Mouse (Mus musculus) right cerebral cortex, postnatal 36 days (tissue): ENCODE data around the gene Rasgef1b.

ENCODE experiments used
- DNase-seq, 2 experiments: peaks; one replicate each; pipeline ENCODE4 v3.0.0; 2022; ENCODE audit warnings: low spot score in 2 of 2, mixed read lengths in 1 of 2

Rasgef1b gene

DNA sequence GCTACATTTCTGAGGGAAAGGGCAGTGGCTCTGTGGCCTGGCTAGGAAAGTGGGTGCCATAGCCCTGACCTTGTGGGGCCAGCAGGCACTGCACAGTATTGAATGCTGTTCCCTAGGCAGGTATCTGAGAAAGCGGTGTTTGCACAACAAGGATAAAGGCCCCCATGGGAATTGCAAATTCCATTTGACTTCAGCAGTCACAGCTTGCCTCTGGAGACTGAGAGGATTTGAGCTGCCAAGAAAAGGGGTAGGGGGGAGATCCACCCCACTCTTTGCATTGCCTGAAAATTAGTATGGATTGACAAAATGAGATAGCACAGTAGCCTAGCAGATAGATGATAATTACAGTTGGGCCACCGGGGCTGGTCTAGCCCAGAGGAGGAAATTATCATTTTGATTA lies 326.1 kb downstream of the Rasgef1b start:
- DNase-seq: no peak

DNA sequence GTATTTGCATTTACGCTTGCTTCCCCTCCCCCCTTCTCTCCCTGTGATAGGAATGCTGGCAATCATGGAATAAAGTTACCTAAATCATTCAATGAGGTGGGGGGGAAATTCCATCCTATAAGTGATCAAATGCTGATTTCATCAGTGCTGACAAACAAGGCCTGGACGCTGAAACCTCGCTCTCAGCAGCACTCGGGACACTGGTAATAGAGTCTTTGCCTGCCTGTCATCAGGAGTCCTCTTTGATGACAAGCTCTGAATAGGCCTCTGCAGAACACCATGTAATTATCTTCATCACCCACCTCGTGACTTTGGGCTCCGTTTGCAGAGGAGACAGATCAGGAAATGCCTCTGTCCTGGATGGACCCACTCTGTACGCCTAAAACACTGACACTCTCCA lies 326.6 kb downstream of the Rasgef1b start:
- no peak for DNase-seq

DNA sequence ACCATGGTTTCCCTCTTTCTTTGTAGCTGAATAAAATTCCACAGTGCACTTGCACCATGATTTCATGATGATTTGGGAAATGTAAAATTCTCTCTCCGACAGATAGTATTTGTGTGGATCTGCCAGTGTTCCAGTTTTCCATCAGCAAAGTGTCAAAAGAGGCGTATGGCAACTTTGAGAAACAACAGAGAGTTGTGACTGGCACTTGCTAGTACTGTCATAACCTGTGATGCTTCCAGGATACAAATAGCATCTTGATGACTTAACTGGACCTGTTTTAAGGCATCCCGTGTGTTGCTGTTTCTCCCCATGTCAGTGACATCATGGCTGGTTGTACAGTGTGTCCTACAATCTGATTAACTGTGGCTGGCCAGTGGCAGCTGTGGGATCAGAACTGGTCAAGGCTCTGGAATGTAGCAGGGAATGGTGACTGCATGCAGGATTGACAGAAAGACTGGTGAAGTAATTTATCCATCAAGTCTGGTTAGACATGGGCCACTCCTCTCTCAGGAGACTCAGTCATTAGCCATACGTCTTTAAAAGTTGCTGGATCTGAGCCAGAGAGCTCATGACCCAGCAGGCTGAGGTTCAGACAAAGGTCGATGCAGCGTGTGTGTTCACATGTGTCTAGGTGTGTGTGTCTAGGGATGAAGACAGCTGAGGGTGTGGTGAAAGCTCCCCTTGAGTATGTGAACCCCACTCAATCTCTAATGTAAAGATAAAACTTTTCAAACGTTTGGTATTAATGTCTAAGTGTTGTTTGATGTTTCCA lies 328.8 kb downstream of the Rasgef1b start:
- no peak for DNase-seq

DNA sequence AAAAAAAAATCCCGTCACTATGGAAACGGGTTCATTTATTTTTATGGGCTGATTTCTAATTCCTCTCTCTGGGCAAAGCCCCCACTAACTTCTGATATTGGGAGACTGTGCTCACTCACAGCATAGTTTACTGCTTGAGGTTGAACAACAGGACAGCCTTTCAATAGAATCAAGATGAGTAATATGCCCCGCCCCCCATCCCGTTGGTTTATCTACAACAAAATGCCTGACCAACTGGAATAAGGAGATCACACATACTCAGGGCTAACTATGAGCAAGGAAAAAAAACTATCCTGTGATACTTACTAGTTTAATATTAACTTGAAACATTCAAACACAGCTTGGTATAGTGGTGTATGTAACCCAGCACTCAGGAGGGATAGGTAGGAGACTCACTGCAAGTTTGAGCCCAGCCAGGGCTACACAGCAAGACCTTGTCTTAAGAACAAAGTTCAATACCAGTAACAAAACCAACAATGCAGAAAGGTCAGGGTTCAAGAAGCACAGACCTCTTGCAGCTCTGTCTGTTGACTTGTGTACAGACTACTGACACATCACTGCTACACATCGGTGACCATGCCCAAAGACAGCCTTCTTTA lies 330.3 kb downstream of the Rasgef1b start:
- no peak for DNase-seq

DNA sequence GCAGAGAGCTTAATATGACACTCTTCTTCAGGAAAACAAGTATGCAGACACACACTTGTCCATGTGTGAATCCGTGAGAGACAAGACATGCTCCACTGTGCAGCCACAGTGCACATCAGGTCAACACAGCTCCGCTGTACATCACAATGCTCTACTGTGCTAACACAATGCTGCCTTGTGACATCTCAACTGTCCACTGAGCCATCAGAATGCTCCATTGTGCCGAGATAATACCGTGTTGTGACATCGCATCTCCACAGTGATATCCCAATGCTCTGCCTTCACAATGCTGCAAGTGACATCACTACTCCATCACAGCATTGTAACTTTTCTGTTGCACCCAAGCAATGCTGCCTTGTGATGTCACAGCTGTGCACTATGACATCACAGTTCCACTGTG lies 334.3 kb downstream of the Rasgef1b start:
- DNase-seq: no peak

DNA sequence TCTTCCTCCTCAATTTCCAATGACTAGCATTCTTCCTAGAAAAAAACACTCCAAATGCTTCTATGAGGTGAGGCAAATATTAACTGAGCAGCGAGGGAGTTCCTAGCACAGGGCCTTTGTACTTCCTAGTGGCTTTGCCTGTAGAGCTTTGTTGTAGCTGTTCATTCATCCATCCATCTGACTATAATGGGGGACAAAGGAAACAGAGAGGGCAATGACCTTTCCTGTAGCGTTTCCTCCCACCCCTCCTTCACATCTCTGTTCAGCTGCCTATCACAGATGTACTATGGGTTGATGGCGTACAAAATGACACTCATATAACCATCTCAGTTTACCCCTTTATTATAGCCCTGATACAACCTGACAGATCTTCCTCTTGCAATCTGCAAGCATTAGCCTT lies 337.3 kb downstream of the Rasgef1b start:
- DNase-seq: no peak

DNA sequence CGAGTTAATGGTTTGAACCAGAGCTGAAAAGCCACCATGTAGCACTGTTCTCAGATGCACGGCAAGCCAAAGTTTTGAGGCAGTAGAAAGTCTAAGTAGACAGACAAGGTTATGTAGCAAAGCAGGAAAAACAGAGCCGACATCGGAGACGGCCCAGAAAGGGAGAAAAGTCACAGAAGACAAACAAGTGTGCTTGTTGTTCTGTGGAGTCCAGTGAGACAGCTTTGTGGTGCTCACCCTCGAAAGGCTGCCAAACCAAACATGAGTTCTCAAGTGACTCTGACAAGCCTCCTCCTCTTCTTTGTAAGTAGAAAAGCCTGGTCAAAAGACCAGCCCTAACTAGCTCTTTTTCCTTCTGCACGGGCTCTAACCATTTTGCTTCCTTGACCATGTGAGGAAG lies 338.1 kb downstream of the Rasgef1b start:
- no peak for DNase-seq

DNA sequence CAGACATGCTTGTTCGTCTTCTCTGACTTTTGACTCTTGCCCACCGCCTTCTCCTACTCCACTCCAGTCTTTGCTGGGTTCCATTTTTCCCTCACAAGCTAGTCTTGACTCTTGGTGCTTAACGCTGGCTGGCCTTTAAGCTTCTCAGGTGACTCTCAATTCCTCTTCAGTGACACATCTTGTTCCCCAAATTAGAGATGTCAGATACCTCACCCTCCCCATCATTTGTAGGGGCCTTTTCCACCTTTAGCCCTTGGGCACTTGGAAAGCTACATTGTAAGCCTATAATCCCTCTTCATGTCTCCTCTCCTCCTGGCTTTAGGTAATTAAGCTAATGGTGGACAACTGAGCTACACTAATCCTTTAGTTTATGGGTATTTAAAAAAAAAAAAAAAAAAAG lies 338.6 kb downstream of the Rasgef1b start:
- no peak for DNase-seq

DNA sequence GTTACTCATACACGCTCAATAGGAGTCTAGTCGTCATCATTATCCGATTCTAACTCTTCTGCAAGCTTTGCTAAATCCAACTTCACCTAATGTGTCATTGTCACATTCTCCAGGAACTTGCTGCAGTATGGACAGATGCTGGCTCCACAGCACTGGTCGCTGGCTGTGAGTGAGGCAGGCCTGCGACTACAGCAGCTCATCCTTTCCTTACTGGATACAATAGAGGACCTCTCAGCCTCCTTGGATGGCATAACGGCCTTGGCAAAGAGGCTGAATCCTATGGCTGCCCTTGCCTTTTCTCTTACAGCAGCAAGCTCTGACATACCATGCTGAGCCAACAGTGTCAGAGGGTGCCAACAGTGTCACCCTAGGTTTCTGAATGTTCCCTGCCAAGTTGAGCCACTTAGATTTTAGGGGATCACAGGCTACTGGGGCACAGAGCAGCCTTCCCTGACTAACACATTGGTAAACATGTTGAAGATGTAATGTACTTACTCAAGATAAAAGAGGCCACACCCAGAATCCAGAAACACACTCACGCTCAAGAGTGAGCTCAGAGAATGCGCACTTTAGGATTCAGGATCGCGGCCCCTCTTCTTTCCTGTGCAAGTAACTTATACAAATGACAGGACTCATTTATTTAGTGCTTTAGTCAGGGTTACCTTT lies 340.1 kb downstream of the Rasgef1b start:
- DNase-seq: no peak

DNA sequence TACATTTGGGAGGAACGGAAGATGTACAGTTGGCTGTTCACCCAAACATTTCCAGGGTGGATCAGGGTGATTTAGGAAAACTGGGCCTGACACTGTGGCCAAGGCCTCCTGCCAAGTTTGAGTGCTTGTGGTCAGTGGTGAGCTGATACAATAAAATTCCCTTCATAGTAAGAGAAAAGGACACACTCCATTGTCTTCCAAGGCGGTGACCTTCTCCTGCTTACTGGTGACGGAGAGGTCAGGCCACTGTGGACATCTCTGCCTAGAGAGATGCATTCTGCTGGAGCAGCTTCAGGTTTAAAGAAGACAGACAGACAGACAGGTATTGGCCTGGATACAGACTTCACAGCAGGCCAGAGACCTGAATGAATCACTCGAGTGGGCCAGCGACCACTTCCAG lies 340.7 kb downstream of the Rasgef1b start:
- DNase-seq: no peak

DNA sequence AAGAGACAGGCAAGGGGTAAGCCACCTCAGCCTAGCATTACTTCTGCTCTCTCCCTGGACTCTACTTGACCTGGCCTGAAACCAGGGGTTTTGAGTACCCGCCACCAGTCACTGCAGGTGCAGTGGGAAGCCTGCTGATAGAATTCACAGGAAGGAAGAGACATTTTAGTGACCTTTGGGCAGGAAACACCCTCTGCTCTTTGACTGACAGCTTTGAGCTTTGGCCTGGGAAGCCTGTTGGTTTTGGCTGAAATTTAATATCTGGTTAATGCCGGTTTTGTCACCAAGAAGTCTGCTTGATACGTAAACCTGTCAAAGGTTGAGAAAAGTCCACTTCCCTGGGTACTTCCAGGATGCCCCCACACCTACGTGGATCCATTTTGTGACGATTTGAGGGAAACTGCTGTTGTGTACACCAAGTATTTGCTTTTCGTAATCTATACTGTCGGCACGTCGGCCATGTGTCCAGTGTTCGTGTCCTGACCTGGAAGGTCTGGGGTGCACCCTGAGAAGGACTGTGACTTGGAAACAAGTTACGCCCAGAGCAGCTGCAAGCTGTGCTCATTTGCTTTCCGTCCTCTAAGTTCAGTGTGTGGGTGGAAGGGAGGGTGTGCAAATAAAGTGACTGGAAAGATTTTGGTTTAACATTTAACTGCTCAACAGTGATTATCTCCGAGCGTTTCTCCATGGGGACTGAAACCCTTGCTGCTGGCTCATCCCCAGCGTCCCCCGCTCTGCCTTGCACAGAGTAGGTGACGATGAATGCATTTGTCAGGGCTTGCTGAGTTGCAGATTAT lies 341.5 kb downstream of the Rasgef1b start:
- peak; percentile 69 to 73 for DNase-seq

DNA sequence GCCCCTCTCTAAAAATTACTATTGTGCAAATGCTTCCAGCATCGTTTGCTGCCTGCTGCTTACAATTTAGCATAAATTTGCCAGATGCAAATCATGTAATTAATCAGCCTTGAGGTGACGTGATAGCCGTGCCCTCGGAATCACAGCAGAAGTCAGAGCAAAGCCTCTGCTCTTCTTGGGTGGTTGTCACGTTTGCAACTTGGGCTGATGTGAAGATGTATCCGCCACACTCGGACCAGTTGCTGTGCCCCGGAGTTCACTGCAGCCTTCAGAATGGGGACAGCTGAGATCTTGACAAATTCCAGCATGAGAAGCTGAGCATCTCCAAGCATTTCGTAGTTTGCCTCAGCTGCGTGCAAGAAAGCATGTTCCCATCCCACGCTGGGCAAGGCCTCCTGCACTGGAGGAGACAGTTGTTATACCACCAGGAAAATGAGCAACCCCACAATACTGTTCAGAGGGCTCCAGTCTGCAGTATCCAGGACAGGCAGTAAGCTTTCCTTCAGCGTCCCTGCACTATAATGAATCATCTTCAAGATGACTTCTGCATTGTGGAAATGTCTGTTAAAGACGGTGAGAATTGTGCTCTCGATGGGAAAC lies 342.5 kb downstream of the Rasgef1b start:
- no peak for DNase-seq

DNA sequence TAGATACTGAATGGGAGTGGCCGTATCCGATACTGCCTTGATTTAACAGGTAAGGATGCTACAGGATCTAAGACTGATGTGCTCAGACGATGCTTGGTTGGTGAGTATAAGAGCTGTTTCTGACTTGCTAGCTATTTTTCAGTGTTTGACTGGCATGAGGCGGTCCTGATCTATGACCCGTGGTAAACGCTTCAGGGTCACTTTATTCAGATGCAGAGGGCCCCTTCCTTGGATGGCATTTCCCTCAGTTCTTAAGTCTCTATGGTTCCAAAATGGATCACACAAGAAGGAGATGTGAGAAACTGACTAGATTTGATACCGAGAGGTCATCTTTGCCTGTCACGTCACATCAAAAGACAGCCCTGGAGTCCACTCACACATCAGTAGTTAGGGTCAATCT lies 343.1 kb downstream of the Rasgef1b start:
- no peak for DNase-seq

DNA sequence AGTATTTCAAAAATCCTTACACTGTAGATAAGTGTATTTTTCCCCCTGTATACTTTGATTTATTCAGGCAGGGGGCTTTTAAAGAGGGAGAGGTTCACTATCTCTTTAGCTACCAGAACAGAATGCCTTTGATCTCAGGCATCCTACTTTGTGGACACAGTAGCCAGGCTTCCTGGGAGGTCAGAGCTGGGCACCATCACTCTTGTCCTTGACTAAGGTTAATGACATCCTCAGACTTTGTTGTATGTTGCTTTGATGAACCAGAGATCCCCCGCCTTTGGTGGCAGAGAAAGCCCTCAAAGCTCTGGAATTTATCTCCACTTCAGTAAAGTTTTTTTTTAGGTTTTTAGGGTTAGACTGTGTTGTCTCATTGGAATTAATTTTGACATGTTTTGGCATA lies 343.8 kb downstream of the Rasgef1b start:
- DNase-seq: no peak

DNA sequence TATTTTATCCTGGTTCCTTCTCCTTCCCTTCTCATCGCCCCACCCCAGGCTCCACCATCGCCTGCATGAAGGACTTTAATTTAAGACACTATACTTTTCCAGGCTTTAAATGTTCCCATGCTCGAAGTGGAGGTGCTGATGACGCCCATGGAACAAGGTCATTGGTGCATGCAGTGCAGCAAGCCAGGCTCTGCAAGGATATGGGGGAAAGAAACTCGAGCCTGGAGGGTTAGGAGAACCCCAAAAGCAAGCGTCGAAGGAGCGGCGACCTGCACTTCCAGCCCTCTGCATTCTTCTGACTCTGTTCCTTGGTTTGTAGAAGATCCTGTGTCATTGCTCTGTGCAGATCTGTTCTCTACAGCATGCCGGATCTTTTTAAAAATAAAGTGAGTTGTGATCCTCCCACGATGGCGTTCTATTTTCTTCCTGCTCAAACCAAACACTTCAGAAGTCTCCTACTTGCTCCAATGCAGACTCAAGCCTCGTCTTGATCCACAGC lies 345.0 kb downstream of the Rasgef1b start:
- peak; percentile 57 to 83 for DNase-seq

DNA sequence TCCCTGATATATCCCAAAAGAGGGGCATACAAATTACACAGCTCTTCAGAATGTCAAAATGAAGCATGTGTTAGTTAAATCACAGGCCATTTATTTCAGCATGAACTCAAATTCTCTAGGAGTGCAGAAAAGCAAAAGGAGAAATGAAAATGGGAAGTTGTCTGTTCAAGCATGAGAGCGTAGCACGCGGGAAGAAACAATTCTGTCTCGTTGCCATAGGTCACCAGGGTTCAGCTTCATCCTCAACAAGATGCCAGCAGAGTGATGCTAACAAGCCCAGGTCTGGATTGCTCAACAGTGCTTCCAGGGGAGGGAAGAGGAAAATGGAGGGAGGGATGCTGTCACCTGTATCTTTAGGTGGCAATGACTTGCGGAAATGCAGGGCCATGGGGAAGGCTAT lies 346.1 kb downstream of the Rasgef1b start:
- DNase-seq: no peak

DNA sequence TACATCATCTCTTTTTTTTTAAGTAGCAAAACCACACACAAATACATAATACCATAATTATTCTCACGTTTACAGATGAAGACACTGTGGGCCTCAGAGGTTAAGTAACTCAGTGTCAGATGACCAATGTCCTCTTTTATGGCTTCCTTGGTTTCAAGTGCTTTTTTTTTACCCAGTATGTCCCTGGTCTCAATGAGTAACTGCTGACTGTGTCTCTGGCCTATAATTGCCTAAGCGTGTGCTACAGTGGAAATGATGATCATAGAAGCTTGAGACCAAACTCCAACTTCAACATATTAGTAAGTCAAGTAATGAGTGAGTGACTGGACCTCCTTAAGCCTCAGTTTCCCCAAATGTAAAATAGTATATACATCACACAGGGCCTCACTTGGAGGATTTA lies 347.2 kb downstream of the Rasgef1b start:
- no peak for DNase-seq

DNA sequence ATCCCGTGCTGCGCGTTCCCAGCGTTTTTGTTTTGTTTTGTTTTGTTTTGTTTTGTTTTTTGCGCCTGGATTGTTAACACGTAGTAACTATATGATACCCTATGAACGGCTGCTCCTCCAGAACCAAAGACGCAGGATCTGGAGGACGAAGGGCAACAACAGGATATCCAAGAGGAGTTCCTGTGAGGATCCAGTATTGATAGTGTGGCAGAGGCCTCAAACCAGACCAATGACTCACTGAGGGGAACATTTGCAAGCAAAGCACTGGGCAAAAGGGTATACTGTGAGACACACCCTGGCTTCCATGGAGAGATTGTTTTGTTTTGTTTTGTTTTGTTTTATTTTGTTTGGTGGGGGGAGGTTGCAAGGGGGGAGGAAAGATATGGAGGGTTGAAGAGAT lies 348.0 kb downstream of the Rasgef1b start:
- DNase-seq: no peak

DNA sequence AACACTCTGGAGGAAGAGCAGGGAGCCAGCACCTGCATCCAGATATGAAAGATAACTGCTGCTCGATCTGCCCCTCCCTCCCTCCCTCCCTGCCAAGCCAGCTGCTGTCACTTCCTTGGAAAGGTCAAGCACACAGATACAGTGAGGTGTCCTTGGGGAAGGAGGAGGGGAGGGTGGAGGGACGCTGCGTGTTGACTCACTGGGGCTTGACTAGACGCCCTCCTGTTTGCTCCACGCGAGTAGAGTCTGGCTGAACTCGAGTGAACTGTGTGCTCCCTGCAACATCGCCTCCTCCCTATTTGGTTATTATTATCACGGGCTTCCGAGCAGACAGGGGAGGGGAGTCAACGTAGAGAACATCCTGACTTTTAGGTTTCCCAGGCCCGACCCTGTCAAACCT lies 348.7 kb downstream of the Rasgef1b start:
- DNase-seq: no peak

DNA sequence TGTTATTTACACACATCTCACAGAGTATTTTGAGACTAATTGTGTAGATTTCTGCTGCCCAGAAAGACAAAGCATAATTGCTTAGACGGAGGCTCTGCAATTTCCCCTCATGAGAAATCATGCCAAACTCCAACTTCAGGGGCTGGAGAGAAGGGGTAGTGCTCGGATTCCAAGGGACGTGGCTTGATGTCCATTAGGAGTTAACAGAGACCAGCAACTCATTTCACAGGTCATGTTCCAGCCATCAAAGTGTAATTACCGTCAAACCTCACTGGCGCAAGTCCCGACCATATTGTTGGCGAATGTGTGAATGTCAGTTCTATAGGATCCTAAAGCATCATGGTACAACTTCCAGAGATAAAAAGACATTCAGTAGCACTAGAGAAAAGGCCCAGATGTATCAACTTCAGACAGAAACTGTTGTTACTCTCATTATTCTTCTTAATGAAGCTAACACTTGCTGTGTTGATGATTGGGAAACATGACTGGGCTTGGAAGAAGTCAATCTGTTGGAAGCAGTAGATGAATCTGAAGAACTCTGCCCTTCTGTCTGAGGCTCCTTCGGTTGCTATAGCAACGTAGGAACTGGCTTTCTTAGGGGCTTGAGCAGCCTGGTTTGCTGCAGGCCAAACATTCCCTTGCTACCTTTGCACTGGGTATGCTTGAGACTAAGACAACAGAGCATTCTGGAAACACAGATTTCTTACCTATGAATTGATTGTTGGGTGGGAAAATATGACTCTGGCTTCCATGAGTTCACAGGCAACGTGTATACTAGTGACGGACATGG lies 350.2 kb downstream of the Rasgef1b start:
- no peak for DNase-seq

DNA sequence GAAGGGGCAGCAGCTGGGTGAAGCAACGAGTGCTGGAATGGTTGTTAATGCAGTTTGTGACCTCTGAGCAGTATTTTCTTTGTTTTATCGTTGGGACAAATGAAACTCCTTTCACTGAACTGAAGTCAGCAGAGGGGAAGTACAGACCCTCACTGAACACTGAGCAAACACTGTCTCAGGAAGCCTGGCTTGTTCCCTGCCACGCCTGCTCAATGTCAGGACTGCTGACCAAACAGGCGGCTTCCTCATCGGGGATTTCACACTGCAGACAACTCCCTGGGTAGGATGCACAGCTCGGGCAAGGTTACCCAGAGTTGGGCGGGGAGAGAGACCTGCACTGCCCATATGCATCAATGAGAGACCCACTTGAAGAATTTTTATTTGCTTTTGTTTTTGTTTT lies 353.1 kb downstream of the Rasgef1b start:
- no peak for DNase-seq
